Mouse (Mus musculus): ENCODE measurements around the gene Tulp3. TPM values are rescaled to one million over a fixed set of nuclear protein-coding genes. Genes with fewer than 3 reads are reported as not detected.
A peak's percentile ranks its signal among the peaks of the same experiment; 100 is the strongest.
"Not testable (repeated sequence)": the region's sequence is repeated elsewhere in the genome, so short reads cannot be mapped to it uniquely, and the experiment has no call there.

The Tulp3 gene
- polyA plus RNA-seq (2015; fragmentation: Nextera tagmentation; extraction: Ambion mirVana): 1.5 and 1.7 TPM in 2 replicates

DNA sequence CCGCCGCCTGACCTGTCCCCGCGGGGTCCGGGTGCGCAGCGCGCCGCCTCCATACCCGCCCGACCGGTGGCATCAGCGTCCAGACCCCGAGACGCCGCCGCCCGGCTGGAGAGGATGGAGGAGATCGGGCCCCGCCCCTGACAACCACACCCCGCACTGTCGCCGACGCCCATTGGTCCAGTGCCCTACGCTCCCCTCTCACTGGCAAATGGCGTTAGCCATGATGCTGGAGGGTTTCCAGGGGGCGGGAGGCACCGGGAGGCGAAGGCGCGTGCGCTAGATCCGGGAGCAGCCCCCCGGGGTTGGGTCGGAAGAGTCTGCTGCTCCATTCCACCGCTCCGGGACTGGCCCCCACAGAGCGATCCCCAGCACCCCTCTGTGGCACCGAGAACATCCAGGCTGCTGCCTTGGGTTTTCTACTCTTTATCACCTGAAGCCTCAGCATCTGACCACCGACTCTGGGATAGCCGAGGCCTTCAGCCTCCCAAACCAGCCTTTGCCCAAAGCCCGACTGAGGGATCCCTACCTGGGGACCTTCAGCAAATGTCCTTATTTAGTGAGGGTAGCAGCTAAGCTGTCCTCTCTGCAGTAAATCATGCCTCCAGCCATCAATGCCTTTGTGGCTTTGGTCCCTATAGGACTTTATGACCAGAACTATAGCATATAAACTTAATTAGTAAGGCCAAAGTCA lies at the start of gene Tulp3:
Gene Tulp3 (minus strand): TSS at position 126 of the 691 bp plus-strand sequence.
- Histone ChIP-seq H3K4me1 (replicated peaks) (peaks cover 40% of the 10 kb centered on the region), H3K36me3 (replicated peaks) (peaks cover 36% of the 10 kb centered on the region), H3K27me3 (peaks cover 21% of the 10 kb centered on the region), H3K4me2 (peak within 1 kb of the TSS; percentile 92), H3K9ac (peak within 1 kb of the TSS; percentile 58), H3K4me3 (replicated peaks) (peak within 1 kb of the TSS; percentile 68), H3K9me3 (replicated peaks) (no peaks in the 10 kb centered on the region), H3K27ac (replicated peaks) (0 out of 2 replicates have a peak within 1 kb of the TSS, but pooled peaks have one; percentile 24)
- ATAC-seq (ENCODE audit: insufficient read depth): peak; percentile 98
- WGBS (ENCODE audit: insufficient replicate concordance): under 1% methylated on average over 42 of the region's 42 CpGs

DNA sequence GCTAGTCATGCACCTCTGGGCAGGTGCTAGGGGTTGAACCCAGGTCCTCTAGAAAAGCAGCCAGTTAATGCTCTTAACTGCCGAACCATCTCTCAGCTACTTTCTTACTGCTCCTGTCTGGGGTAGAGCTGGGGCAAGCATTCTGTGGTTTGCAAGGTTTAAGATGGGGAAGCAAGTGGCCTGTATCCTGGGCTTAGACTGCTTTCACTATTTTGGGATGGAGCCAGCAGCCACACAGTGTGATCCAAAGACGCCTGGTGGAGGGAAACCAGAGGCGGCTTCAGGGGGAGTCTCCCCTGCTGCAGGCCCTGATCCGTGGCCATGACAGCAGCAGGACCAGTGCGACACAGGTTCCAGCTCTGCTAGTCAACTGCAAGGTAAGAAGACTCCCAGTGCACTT lies 49.1 kb upstream of the Tulp3 start:
- 64% methylated on average over 5 of the region's 5 CpGs for WGBS (ENCODE audit: insufficient replicate concordance)
- H3K4me1 ChIP-seq (replicated peaks): no peaks in the 10 kb centered on the region
- H3K9me3 ChIP-seq (replicated peaks): no peaks in the 10 kb centered on the region
- peaks cover 24% of the 10 kb centered on the region for H3K36me3 ChIP-seq (replicated peaks)
- no peak overlapping the region for H3K4me3 ChIP-seq (replicated peaks)
- ATAC-seq (ENCODE audit: insufficient read depth): no peak
- no peak overlapping the region for H3K4me2 ChIP-seq
- no peak overlapping the region for H3K27ac ChIP-seq (replicated peaks)
- H3K27me3 ChIP-seq: no peaks in the 10 kb centered on the region
- no peak overlapping the region for H3K9ac ChIP-seq

DNA sequence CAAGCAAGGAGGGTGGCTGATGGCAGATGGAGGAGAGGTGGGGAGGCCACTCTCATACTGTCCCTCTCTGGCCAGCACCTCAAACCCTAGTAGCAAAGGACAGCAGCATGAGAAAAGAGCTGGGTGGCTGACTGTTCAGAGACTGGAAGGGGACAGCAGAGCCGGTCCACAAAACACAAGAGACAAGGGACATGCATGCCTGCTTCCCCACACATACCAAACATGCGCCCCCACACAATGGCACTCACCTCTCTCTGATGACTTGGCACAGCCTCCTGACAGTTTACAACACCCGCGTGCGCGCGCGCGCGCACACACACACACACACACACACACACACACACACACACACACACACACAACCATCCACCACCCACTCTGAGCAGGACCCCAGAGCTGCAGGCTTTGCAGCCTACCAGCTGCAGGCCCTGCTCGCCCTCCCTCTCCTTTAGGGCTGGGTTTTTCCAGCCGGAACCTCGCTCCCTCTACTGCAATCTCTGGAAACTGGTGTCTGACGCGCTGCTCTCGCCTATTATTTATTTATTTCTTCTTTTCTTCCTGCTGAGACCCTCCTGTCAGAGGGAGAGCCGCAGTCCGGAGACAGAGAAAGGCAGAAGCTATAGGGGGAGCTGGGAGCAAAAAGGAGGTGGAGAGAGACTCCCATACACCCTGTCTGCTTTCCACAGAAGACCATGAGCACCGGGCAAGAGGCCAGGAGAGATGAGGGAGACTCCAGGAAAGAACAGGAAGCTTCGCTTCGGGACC lies 44.0 kb upstream of the Tulp3 start:
- ATAC-seq (ENCODE audit: insufficient read depth): no peak
- Histone ChIP-seq H3K4me1 (replicated peaks) (no peaks in the 10 kb centered on the region; the same call in 1 of the 2 replicates), H3K27ac (replicated peaks) (no peak overlapping the region), H3K27me3 (no peaks in the 10 kb centered on the region), H3K4me3 (replicated peaks) (peak overlapping the region; percentile 10; the same call in 1 of the 2 replicates), H3K9ac (no peak overlapping the region), H3K36me3 (replicated peaks) (no peaks in the 10 kb centered on the region), H3K9me3 (replicated peaks) (no peaks in the 10 kb centered on the region), H3K4me2 (peak overlapping the region; percentile 33)
- 52% methylated on average over 21 of the region's 21 CpGs for WGBS (ENCODE audit: insufficient replicate concordance)

DNA sequence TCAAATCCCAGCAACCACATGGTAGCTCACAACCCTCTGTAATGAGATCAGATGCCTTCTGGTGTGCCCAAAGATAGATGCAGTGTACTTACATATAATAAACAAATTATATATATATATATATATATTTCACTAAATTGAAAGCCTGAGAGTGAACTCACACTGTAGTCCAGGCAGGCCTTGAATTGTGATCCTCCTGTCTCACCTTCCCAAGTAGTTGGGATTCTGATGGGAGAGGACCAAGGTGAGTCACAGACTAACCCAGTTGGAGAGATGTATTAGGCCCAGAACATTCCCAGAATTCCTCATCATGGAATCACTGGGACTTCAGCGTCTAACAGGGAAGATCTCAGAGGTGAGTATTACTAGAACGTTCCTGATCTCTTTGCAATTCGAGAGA lies 43.3 kb upstream of the Tulp3 start, which contains the start of gene Nrip2:
Gene Nrip2 (plus strand): TSS at position 301 of the 400 bp plus-strand sequence.
- H3K9ac ChIP-seq: no peak within 1 kb of the TSS
- 62% methylated on average over 3 of the region's 3 CpGs for WGBS (ENCODE audit: insufficient replicate concordance)
- peak within 1 kb of the TSS; percentile 33 for H3K4me2 ChIP-seq
- peak within 1 kb of the TSS; percentile 10; the same call in 1 of the 2 replicates for H3K4me3 ChIP-seq (replicated peaks)
- no peaks in the 10 kb centered on the region for H3K9me3 ChIP-seq (replicated peaks)
- H3K4me1 ChIP-seq (replicated peaks): no peaks in the 10 kb centered on the region; the same call in 1 of the 2 replicates
- H3K36me3 ChIP-seq (replicated peaks): no peaks in the 10 kb centered on the region
- H3K27ac ChIP-seq (replicated peaks): peak within 1 kb of the TSS; percentile 39
- H3K27me3 ChIP-seq: no peaks in the 10 kb centered on the region
- no peak for ATAC-seq (ENCODE audit: insufficient read depth)

DNA sequence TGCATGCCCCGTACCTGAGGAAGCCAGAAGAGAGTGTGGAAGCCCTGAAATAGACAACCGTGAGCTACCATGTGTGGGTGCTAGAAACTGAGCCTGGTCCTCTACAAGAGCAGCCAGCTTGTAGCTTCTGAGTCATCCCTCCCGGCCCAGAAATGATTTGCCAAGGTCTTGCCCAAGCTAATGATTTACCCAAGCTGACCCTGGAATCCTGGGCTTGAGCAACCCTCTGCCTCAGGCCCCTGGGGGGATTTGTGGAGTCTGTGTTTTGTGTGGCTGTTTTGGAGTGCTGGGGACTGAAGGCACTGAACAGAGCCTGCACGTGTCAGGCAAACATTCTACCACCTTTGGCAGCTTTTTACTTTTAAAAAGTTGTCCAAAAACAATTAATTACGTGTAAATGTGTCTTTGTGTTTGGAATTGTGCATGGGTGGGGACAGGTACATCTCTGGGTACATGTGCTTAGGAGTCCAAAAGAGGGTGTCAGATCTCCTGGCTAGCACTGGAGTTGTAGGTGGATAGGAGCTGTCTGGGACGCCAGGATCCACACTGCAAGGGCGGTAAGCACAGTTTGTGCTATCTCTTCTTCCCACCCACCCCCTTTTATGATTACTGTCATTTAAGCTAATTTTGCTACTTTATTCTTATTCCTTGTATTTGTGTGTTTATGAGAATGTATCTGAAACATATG lies 42.1 kb upstream of the Tulp3 start:
- no peak overlapping the region for H3K4me3 ChIP-seq (replicated peaks)
- peak; percentile 70 for ATAC-seq (ENCODE audit: insufficient read depth)
- no peak overlapping the region for H3K9ac ChIP-seq
- H3K27me3 ChIP-seq: no peaks in the 10 kb centered on the region
- no peaks in the 10 kb centered on the region for H3K36me3 ChIP-seq (replicated peaks)
- peak overlapping the region; percentile 39 for H3K27ac ChIP-seq (replicated peaks)
- no peaks in the 10 kb centered on the region for H3K9me3 ChIP-seq (replicated peaks)
- peak overlapping the region; percentile 18 for H3K4me2 ChIP-seq
- 44% methylated on average over 7 of the region's 7 CpGs for WGBS (ENCODE audit: insufficient replicate concordance)
- H3K4me1 ChIP-seq (replicated peaks): no peaks in the 10 kb centered on the region; the same call in 1 of the 2 replicates

DNA sequence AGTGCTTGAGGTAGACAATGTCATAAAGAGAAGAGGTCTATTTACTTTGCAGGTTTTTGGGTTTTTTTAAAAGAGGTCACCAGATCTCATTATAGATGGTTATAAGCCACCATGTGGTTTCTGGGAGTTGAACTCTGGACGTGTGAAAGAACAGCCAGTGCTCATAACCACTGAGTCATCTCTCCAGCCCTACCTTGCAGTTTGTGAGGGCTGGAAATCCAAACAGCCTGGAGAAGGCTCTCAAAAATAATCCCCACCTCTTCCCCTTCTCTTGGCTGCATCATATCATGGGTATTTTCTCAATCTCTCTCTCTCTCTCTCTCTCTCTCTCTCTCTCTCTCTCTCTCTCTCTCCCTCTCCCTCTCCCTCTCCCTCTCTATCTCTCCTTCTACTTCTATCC lies 35.0 kb upstream of the Tulp3 start:
- no peaks in the 10 kb centered on the region for H3K36me3 ChIP-seq (replicated peaks)
- WGBS (ENCODE audit: insufficient replicate concordance): 17% methylated on average over 1 of the region's 1 CpGs
- no peak for ATAC-seq (ENCODE audit: insufficient read depth)
- H3K9me3 ChIP-seq (replicated peaks): no peaks in the 10 kb centered on the region
- no peak overlapping the region for H3K9ac ChIP-seq
- H3K4me1 ChIP-seq (replicated peaks): no peaks in the 10 kb centered on the region
- no peak overlapping the region for H3K4me2 ChIP-seq
- H3K27ac ChIP-seq (replicated peaks): no peak overlapping the region
- no peaks in the 10 kb centered on the region for H3K27me3 ChIP-seq
- H3K4me3 ChIP-seq (replicated peaks): no peak overlapping the region

DNA sequence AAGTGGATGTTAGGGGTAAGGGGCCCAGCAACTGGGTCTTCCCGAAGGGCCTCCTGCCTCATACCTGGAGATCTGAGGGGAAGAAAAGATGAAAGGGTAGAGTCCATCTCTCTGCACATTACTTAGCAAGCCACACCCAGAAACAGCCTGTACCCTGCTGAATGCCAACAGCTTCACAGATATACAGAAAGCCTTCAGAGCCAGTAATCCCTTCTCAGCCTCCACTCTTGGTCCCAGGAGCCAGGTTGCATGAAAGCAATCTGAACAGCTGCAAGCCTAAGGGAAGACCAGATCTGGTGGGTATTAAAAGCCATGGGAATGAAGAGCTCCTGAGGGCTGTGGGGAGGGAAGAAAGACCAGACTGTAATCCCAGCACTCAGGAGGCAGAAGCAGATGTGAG lies 33.5 kb upstream of the Tulp3 start:
- Histone ChIP-seq H3K9me3 (replicated peaks) (no peaks in the 10 kb centered on the region), H3K27me3 (no peaks in the 10 kb centered on the region), H3K9ac (no peak overlapping the region), H3K27ac (replicated peaks) (no peak overlapping the region), H3K4me3 (replicated peaks) (no peak overlapping the region), H3K36me3 (replicated peaks) (no peaks in the 10 kb centered on the region), H3K4me1 (replicated peaks) (no peaks in the 10 kb centered on the region), H3K4me2 (no peak overlapping the region)
- ATAC-seq (ENCODE audit: insufficient read depth): no peak
- 38% methylated on average over 1 of the region's 1 CpGs for WGBS (ENCODE audit: insufficient replicate concordance)

DNA sequence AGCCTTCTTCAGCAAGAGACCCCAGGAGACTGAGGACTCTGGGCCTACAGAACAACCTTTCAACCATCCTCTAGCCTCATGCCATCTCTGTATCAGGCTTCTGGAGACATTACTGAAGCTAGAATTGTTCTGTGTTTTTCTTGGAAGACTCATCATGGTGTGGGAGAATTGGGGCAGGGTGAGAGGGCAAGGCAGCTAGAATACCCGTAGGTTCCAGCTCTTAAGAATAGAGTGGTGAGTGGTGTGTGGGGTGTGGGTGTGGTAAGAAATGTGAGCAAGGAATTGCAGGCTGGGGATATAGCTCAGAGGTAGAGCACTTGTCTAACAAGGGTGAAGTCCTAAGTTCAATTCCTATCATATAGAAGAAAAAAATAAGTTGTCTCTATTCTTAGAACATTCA lies 29.4 kb upstream of the Tulp3 start:
- no peaks in the 10 kb centered on the region for H3K27me3 ChIP-seq
- no peaks in the 10 kb centered on the region for H3K36me3 ChIP-seq (replicated peaks)
- H3K9me3 ChIP-seq (replicated peaks): no peaks in the 10 kb centered on the region
- H3K27ac ChIP-seq (replicated peaks): no peak overlapping the region
- no peaks in the 10 kb centered on the region for H3K4me1 ChIP-seq (replicated peaks)
- H3K9ac ChIP-seq: no peak overlapping the region
- no peak overlapping the region for H3K4me2 ChIP-seq
- H3K4me3 ChIP-seq (replicated peaks): no peak overlapping the region
- 62% methylated on average over 1 of the region's 1 CpGs for WGBS (ENCODE audit: insufficient replicate concordance)
- ATAC-seq (ENCODE audit: insufficient read depth): no peak

DNA sequence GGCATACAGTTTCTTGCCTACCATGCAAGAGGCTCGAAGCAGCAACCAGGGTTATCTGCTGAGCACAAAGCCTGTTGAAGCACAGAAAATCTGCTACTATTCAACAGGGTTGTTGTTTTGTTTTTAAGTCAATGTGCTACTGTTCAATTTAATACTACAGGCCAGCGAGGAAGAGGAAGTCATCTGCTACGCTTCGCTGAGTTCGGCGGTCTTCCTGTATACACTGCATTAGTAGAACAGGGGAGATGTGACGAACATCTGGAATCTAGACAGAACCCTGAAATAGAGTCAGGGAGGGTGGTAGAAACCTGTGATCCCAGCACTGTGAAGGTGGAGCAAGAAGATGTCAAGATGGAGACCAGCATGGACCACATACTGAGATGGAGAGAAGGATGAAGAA lies 28.1 kb upstream of the Tulp3 start:
- Histone ChIP-seq H3K36me3 (replicated peaks) (no peaks in the 10 kb centered on the region), H3K27me3 (no peaks in the 10 kb centered on the region), H3K9me3 (replicated peaks) (no peaks in the 10 kb centered on the region), H3K27ac (replicated peaks) (no peak overlapping the region), H3K9ac (no peak overlapping the region), H3K4me3 (replicated peaks) (no peak overlapping the region), H3K4me2 (no peak overlapping the region), H3K4me1 (replicated peaks) (no peaks in the 10 kb centered on the region)
- 49% methylated on average over 7 of the region's 7 CpGs for WGBS (ENCODE audit: insufficient replicate concordance)
- no peak for ATAC-seq (ENCODE audit: insufficient read depth)

DNA sequence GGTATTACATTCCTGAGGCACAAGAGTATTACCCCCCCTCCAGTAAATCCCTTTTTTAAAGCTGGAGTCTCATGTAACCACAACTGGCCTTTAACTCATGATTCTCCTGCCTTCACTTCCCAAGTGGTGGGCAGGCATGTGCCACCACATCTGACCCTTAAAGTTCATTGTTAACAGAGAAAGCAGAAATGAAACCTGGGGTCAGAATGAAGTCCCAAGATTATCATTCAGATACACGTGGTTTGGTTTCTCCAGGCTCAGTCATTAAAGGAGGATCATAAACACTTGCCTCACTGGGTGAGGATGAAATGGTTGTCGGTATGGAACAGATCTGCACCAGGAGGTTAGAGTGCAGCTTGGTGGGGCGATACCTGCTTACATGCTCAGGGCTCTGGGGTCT lies 25.6 kb upstream of the Tulp3 start:
- H3K27ac ChIP-seq (replicated peaks): no peak overlapping the region
- no peaks in the 10 kb centered on the region for H3K4me1 ChIP-seq (replicated peaks)
- ATAC-seq (ENCODE audit: insufficient read depth): no peak
- H3K9ac ChIP-seq: no peak overlapping the region
- no peaks in the 10 kb centered on the region for H3K36me3 ChIP-seq (replicated peaks)
- H3K4me3 ChIP-seq (replicated peaks): no peak overlapping the region
- H3K4me2 ChIP-seq: no peak overlapping the region
- WGBS (ENCODE audit: insufficient replicate concordance): 49% methylated on average over 3 of the region's 3 CpGs
- no peaks in the 10 kb centered on the region for H3K27me3 ChIP-seq
- H3K9me3 ChIP-seq (replicated peaks): no peaks in the 10 kb centered on the region

DNA sequence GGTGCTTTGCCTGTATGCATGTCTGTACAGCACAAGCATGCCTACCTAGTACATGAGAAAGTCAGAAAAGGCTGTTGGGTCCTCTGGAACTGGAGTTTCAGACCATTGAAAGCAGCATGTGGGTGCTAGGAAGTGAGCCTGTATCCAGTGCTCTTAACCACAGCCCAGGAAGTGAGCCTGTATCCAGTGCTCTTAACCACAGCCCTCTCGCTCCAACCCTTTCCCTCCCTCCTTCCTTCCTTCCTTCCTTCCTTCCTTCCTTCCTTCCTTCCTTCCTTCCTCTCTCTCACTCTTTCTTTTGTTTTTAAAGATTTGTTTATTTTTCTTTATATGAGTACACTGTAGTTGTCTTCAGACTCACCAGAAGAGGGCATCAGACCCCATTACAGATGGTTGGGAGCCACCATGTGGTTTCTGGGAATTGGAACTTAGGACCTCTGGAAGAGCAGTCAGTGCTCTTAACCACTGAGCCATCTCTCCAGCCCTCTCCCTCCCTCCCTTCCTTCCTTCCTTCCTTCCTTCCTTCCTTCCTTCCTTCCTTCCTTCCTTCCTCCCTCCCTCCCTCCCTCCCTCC lies 25.0 kb upstream of the Tulp3 start:
- ATAC-seq (ENCODE audit: insufficient read depth); H3K27ac ChIP-seq (replicated peaks); H3K9me3 ChIP-seq (replicated peaks); H3K4me1 ChIP-seq (replicated peaks); H3K4me2 ChIP-seq; H3K4me3 ChIP-seq (replicated peaks); H3K9ac ChIP-seq; H3K27me3 ChIP-seq; H3K36me3 ChIP-seq (replicated peaks): not testable (repeated sequence)
- 17% methylated on average over 1 of the region's 1 CpGs for WGBS (ENCODE audit: insufficient replicate concordance)
